Mouse (Mus musculus): ENCODE data around the gene Bcl2l14. TPM values are rescaled to one million over a fixed set of nuclear protein-coding genes. Genes with fewer than 3 reads are reported as not detected.

Bcl2l14 gene
- polyA plus RNA-seq, 1 experiment from 2014 or later: 0.79 TPM

GRCm38 (mm10) chr6:134428455-134428854, 32.3 kb downstream of the Bcl2l14 start:
- no peaks in the 10 kb centered on the region for H3K9me3 ChIP-seq (replicated peaks; ENCODE audit: control insufficient read depth, low read length)
- no peak for DNase-seq (ENCODE audit: low spot score)
- no peak overlapping the region for H3K27ac ChIP-seq (replicated peaks; ENCODE audit: low read depth, low read length)
- no peaks in the 10 kb centered on the region for H3K36me3 ChIP-seq (replicated peaks; ENCODE audit: control insufficient read depth, insufficient read depth, low read depth, low read length)
- H3K4me3 ChIP-seq (ENCODE audit: low read depth, low read length): no peak overlapping the region
- no peak for ATAC-seq (replicated peaks; ENCODE audit: insufficient number of reproducible peaks, low FRiP score, low TSS enrichment, low read depth)
- WGBS: 60% methylated on average over 5 of the region's 5 CpGs
- no peaks in the 10 kb centered on the region for H3K27me3 ChIP-seq (ENCODE audit: control insufficient read depth, insufficient read depth, low read length)
- no peak overlapping the region for H3K4me2 ChIP-seq (ENCODE audit: low read depth, low read length)
- H3K9ac ChIP-seq (replicated peaks; ENCODE audit: low read length): no peak overlapping the region
- no peaks in the 10 kb centered on the region for H3K4me1 ChIP-seq (ENCODE audit: control insufficient read depth, insufficient read depth, low read length)

DNA sequence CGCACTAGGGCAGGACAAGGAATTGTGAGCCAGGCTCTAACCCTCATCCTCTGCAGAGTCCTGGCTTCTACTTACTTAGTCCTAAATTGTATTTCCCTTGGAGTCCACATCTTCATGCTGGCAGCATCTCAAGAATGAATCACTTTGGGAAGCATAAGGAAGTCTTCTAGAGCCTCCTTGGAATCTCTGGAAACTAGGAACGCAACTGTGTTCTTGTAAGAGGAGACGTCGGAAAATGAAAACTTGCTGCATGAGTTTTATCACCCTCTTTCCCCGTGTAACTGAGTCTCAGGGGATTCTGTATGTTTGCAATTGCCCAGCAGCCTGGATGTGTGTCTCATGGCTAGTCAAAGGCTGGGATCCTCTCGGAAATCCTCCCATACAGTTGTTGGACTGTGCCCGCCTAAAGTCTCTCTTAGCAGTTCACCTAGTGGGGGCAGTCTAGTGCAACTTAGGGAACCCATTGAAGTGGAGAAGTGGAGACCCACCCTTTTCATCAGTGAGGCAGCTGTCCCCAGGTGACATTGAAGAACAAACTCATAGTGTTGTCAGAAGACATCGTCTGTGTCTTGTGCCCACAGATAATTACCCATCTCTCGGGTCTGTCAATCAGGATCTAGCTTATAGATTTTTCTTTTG, 34.2 kb downstream of the Bcl2l14 start:
- Histone ChIP-seq H3K4me2 (ENCODE audit: low read depth, low read length) (no peak overlapping the region), H3K27ac (replicated peaks; ENCODE audit: low read depth, low read length) (no peak overlapping the region), H3K4me1 (ENCODE audit: control insufficient read depth, insufficient read depth, low read length) (no peaks in the 10 kb centered on the region), H3K4me3 (ENCODE audit: low read depth, low read length) (no peak overlapping the region), H3K9me3 (replicated peaks; ENCODE audit: control insufficient read depth, low read length) (no peaks in the 10 kb centered on the region), H3K36me3 (replicated peaks; ENCODE audit: control insufficient read depth, insufficient read depth, low read depth, low read length) (no peaks in the 10 kb centered on the region), H3K9ac (replicated peaks; ENCODE audit: low read length) (no peak overlapping the region), H3K27me3 (ENCODE audit: control insufficient read depth, insufficient read depth, low read length) (no peaks in the 10 kb centered on the region)
- DNase-seq (ENCODE audit: low spot score) (no peak), ATAC-seq (replicated peaks; ENCODE audit: insufficient number of reproducible peaks, low FRiP score, low TSS enrichment, low read depth) (no peak)
- 87% methylated on average over 9 of the region's 9 CpGs for WGBS

GRCm38 (mm10) chr6:134431583-134431982, 35.5 kb downstream of the Bcl2l14 start:
- Histone ChIP-seq H3K4me1 (ENCODE audit: control insufficient read depth, insufficient read depth, low read length) (no peaks in the 10 kb centered on the region), H3K36me3 (replicated peaks; ENCODE audit: control insufficient read depth, insufficient read depth, low read depth, low read length) (no peaks in the 10 kb centered on the region), H3K27me3 (ENCODE audit: control insufficient read depth, insufficient read depth, low read length) (no peaks in the 10 kb centered on the region), H3K9ac (replicated peaks; ENCODE audit: low read length) (no peak overlapping the region), H3K9me3 (replicated peaks; ENCODE audit: control insufficient read depth, low read length) (no peaks in the 10 kb centered on the region), H3K4me3 (ENCODE audit: low read depth, low read length) (no peak overlapping the region), H3K4me2 (ENCODE audit: low read depth, low read length) (no peak overlapping the region), H3K27ac (replicated peaks; ENCODE audit: low read depth, low read length) (no peak overlapping the region)
- 67% methylated on average over 4 of the region's 4 CpGs for WGBS
- ATAC-seq (replicated peaks; ENCODE audit: insufficient number of reproducible peaks, low FRiP score, low TSS enrichment, low read depth): no peak
- no peak for DNase-seq (ENCODE audit: low spot score)

DNA sequence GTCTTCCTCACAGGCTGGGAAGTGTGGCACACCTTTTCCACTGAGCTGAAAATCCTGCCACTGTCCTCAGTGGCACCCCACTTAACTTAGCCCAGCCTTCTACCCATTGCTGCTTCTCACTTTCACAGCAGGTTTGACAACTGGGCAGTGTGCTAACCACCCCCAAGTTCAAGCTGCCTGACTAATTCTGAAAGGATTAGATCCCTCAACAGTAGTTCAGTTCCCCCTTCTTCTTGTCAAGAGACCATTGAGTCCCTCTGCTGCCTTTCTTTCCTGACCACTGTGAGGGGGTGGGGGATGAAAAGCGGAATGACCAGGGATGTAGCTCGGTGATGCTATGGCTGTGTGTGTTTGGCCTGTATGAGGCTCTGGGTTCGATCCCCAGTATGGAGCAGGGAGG, 37.2 kb downstream of the Bcl2l14 start:
- no peaks in the 10 kb centered on the region for H3K9me3 ChIP-seq (replicated peaks; ENCODE audit: control insufficient read depth, low read length)
- WGBS: 90% methylated on average over 3 of the region's 3 CpGs
- no peaks in the 10 kb centered on the region for H3K4me1 ChIP-seq (ENCODE audit: control insufficient read depth, insufficient read depth, low read length)
- ATAC-seq (replicated peaks; ENCODE audit: insufficient number of reproducible peaks, low FRiP score, low TSS enrichment, low read depth) (no peak), DNase-seq (ENCODE audit: low spot score) (no peak)
- no peak overlapping the region for H3K4me3 ChIP-seq (ENCODE audit: low read depth, low read length)
- H3K36me3 ChIP-seq (replicated peaks; ENCODE audit: control insufficient read depth, insufficient read depth, low read depth, low read length): no peaks in the 10 kb centered on the region
- H3K27ac ChIP-seq (replicated peaks; ENCODE audit: low read depth, low read length): no peak overlapping the region
- no peaks in the 10 kb centered on the region for H3K27me3 ChIP-seq (ENCODE audit: control insufficient read depth, insufficient read depth, low read length)
- H3K4me2 ChIP-seq (ENCODE audit: low read depth, low read length): no peak overlapping the region
- H3K9ac ChIP-seq (replicated peaks; ENCODE audit: low read length): no peak overlapping the region

DNA sequence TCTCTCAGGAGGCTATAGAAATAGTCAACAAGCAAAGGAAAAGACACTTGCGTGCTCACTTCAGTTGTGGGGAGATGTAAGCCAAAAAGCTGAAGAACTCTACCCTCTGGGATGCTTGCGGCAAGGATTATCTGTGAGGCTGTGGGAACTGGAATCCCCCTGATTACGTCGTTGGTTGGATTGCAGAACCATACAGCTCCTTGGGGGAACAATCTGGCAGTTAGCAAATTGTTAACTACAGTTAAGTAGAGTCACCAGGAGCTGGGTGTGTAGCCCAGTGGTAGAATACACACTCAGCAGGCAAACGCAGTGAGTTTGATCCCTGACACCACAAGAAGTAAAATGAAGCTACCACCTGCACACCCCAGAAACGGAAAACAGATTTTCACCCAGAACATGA, 37.9 kb downstream of the Bcl2l14 start:
- ATAC-seq (replicated peaks; ENCODE audit: insufficient number of reproducible peaks, low FRiP score, low TSS enrichment, low read depth): no peak
- Histone ChIP-seq H3K36me3 (replicated peaks; ENCODE audit: control insufficient read depth, insufficient read depth, low read depth, low read length) (no peaks in the 10 kb centered on the region), H3K4me3 (ENCODE audit: low read depth, low read length) (no peak overlapping the region), H3K27me3 (ENCODE audit: control insufficient read depth, insufficient read depth, low read length) (no peaks in the 10 kb centered on the region), H3K4me2 (ENCODE audit: low read depth, low read length) (no peak overlapping the region), H3K9ac (replicated peaks; ENCODE audit: low read length) (no peak overlapping the region), H3K4me1 (ENCODE audit: control insufficient read depth, insufficient read depth, low read length) (no peaks in the 10 kb centered on the region), H3K27ac (replicated peaks; ENCODE audit: low read depth, low read length) (no peak overlapping the region), H3K9me3 (replicated peaks; ENCODE audit: control insufficient read depth, low read length) (no peaks in the 10 kb centered on the region)
- 69% methylated on average over 6 of the region's 6 CpGs for WGBS
- DNase-seq (ENCODE audit: low spot score): no peak

DNA sequence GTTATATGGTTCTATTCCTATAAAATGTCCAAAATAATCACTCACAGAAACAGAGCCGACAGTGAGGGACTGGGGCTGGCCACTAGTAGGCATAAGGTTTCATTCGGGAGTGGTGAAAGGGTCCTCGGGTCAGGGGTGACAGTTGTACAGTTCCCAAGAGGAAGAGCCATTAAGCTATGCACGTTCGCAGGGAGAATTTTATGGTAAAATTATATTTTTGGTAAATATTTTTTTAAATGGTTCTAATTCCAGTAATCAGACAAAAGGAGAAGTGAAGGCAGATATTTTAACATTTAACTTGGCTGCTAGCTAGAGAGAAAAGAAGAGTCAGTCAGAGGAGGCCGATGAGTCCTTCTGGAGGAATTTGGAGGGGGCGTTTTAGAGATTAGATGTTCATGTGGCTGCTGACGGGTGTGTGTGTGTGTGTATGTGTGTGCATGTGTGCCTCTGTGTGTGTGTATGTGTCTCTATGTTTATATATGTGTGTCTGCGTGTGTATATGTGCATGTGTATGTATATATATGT, 38.8 kb downstream of the Bcl2l14 start:
- H3K9me3 ChIP-seq (replicated peaks; ENCODE audit: control insufficient read depth, low read length): no peaks in the 10 kb centered on the region
- no peaks in the 10 kb centered on the region for H3K36me3 ChIP-seq (replicated peaks; ENCODE audit: control insufficient read depth, insufficient read depth, low read depth, low read length)
- no peak overlapping the region for H3K27ac ChIP-seq (replicated peaks; ENCODE audit: low read depth, low read length)
- no peaks in the 10 kb centered on the region for H3K4me1 ChIP-seq (ENCODE audit: control insufficient read depth, insufficient read depth, low read length)
- no peak overlapping the region for H3K9ac ChIP-seq (replicated peaks; ENCODE audit: low read length)
- ATAC-seq (replicated peaks; ENCODE audit: insufficient number of reproducible peaks, low FRiP score, low TSS enrichment, low read depth): no peak
- 54% methylated on average over 9 of the region's 9 CpGs for WGBS
- no peaks in the 10 kb centered on the region for H3K27me3 ChIP-seq (ENCODE audit: control insufficient read depth, insufficient read depth, low read length)
- no peak overlapping the region for H3K4me2 ChIP-seq (ENCODE audit: low read depth, low read length)
- no peak for DNase-seq (ENCODE audit: low spot score)
- H3K4me3 ChIP-seq (ENCODE audit: low read depth, low read length): no peak overlapping the region

DNA sequence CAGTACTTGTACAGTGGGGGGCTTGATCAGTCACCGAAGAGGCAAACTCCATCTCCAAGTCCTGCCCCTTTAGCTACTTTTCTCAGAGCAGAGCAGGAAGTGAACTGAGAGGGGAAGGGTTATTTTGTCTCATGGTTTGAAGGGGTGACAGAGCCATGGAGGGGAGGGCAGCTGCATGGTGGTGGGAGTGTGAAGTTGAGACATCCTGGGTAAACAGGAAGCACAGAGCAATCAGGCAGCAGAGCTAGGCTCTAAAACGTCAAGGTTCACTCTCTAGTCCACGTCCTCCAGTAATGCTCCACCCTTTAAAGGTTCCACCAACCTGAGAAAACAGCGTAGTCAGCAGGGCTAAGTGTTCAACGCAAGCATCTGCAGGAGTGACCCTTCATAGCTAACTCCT, 40.8 kb downstream of the Bcl2l14 start:
- Histone ChIP-seq H3K4me2 (ENCODE audit: low read depth, low read length) (no peak overlapping the region), H3K36me3 (replicated peaks; ENCODE audit: control insufficient read depth, insufficient read depth, low read depth, low read length) (no peaks in the 10 kb centered on the region), H3K4me3 (ENCODE audit: low read depth, low read length) (no peak overlapping the region), H3K9me3 (replicated peaks; ENCODE audit: control insufficient read depth, low read length) (no peaks in the 10 kb centered on the region), H3K27me3 (ENCODE audit: control insufficient read depth, insufficient read depth, low read length) (no peaks in the 10 kb centered on the region), H3K27ac (replicated peaks; ENCODE audit: low read depth, low read length) (no peak overlapping the region), H3K4me1 (ENCODE audit: control insufficient read depth, insufficient read depth, low read length) (no peaks in the 10 kb centered on the region; the same call in 1 of the 2 replicates), H3K9ac (replicated peaks; ENCODE audit: low read length) (no peak overlapping the region)
- DNase-seq (ENCODE audit: low spot score) (no peak), ATAC-seq (replicated peaks; ENCODE audit: insufficient number of reproducible peaks, low FRiP score, low TSS enrichment, low read depth) (no peak)
- WGBS: 67% methylated on average over 5 of the region's 5 CpGs

DNA sequence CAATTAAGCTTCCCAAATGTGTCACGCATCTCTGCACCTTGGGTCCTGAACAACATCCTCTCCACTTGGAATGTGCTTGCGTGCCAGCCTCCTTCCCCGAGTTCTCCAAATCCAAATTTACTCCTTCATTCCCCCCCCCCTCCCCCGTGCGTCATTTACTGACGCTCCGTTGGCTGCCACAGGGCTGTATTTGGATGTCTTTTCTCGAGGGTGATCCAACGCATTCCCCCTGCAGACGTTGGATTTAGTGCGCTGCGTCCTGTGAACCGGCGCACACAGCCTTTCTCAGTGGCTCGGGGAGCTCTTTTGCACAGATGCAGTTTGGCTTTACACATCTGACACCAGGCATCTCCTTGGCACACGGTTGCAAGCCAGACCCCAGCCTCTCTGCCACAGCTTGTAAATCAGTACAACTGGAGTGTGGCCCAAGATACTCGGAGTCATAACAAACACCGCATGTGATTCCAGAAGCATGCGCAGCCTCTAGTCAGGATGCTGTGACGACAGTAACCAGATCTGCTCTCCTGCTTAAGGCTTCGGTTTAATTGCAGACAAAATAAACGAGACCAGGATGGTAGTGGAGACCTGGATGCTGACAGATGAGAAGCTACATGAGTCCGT, 43.4 kb downstream of the Bcl2l14 start:
- Histone ChIP-seq H3K27ac (replicated peaks; ENCODE audit: low read depth, low read length) (peak overlapping the region; percentile 89), H3K36me3 (replicated peaks; ENCODE audit: control insufficient read depth, insufficient read depth, low read depth, low read length) (no peaks in the 10 kb centered on the region), H3K9me3 (replicated peaks; ENCODE audit: control insufficient read depth, low read length) (no peaks in the 10 kb centered on the region), H3K27me3 (ENCODE audit: control insufficient read depth, insufficient read depth, low read length) (no peaks in the 10 kb centered on the region), H3K4me1 (ENCODE audit: control insufficient read depth, insufficient read depth, low read length) (no peaks in the 10 kb centered on the region; the same call in 1 of the 2 replicates), H3K9ac (replicated peaks; ENCODE audit: low read length) (peak overlapping the region; percentile 33), H3K4me3 (ENCODE audit: low read depth, low read length) (no peak overlapping the region; the same call in 1 of the 2 replicates), H3K4me2 (ENCODE audit: low read depth, low read length) (peak overlapping the region; percentile 25)
- peak; percentile 74 for ATAC-seq (replicated peaks; ENCODE audit: insufficient number of reproducible peaks, low FRiP score, low TSS enrichment, low read depth)
- peak; percentile 88 for DNase-seq (ENCODE audit: low spot score)
- 13% methylated on average over 23 of the region's 23 CpGs for WGBS

Data from embryonic facial prominence, embryonic 11.5 days (tissue).